Mouse (Mus musculus): ENCODE results near the gene Tssc4. TPM values are rescaled to one million over a fixed set of nuclear protein-coding genes. Genes with fewer than 3 reads are reported as not detected.
A peak's percentile ranks its signal among the peaks of the same experiment; 100 is the strongest.

The Tssc4 gene
- polyA plus RNA-seq, 1 experiment, result 157 TPM

GRCm38 (mm10) chr7:143051316-143051715, 17.7 kb upstream of the Tssc4 start:
- H3K27ac ChIP-seq (ENCODE audit: control insufficient read depth, insufficient read depth, low read length), result no peak overlapping the region

GRCm38 (mm10) chr7:143052626-143053007, 16.4 kb upstream of the Tssc4 start, which contains the start of gene Cd81:
TSS of gene Cd81 (plus strand) at chr7:143052739.
- Histone ChIP-seq H3K36me3 (ENCODE audit: control insufficient read depth, insufficient read depth, low read length) (no peaks in the 10 kb centered on the region), H3K27me3 (ENCODE audit: control insufficient read depth, insufficient read depth, low read length) (no peaks in the 10 kb centered on the region), H3K4me3 (ENCODE audit: control insufficient read depth, insufficient read depth, low read length) (peak within 1 kb of the TSS; percentile 79), H3K4me1 (replicated peaks; ENCODE audit: control insufficient read depth, insufficient read depth, low read length) (peaks cover 22% of the 10 kb centered on the region), H3K27ac (ENCODE audit: control insufficient read depth, insufficient read depth, low read length) (peak within 1 kb of the TSS; percentile 12; the same call in 1 of the 2 replicates)
- WGBS, result under 1% methylated on average over 37 of the region's 37 CpGs
- peak; percentile 88 for TF ChIP-seq POLR2A (IDR thresholded peaks at IDR 0.05; ENCODE audit: control insufficient read depth, extremely low read depth, insufficient read depth, low read length, poor library complexity)
- TF ChIP-seq CTCF (IDR thresholded peaks at IDR 0.05; ENCODE audit: borderline replicate concordance, control insufficient read depth, extremely low read depth, insufficient read depth, low read length, poor library complexity), result no peak
- peak; percentile 94 for DNase-seq

More at GRCm38 (mm10) chr7:143051316-143051715, 17.7 kb upstream of the Tssc4 start:
- H3K4me1 ChIP-seq (replicated peaks; ENCODE audit: control insufficient read depth, insufficient read depth, low read length), result peaks cover 19% of the 10 kb centered on the region
- no peaks in the 10 kb centered on the region for H3K27me3 ChIP-seq (ENCODE audit: control insufficient read depth, insufficient read depth, low read length)
- no peaks in the 10 kb centered on the region for H3K36me3 ChIP-seq (ENCODE audit: control insufficient read depth, insufficient read depth, low read length)
- no peak overlapping the region for H3K4me3 ChIP-seq (ENCODE audit: control insufficient read depth, insufficient read depth, low read length)
- TF ChIP-seq CTCF (IDR thresholded peaks at IDR 0.05; ENCODE audit: borderline replicate concordance, control insufficient read depth, extremely low read depth, insufficient read depth, low read length, poor library complexity), result no peak
- TF ChIP-seq POLR2A (IDR thresholded peaks at IDR 0.05; ENCODE audit: control insufficient read depth, extremely low read depth, insufficient read depth, low read length, poor library complexity), result no peak
- no peak for DNase-seq
- 56% methylated on average over 2 of the region's 2 CpGs for WGBS

GRCm38 (mm10) chr7:143053008-143053899, 15.8 kb upstream of the Tssc4 start:
- peaks cover 29% of the 10 kb centered on the region for H3K4me1 ChIP-seq (replicated peaks; ENCODE audit: control insufficient read depth, insufficient read depth, low read length)
- under 1% methylated on average over 46 of the region's 46 CpGs for WGBS
- H3K4me3 ChIP-seq (ENCODE audit: control insufficient read depth, insufficient read depth, low read length), result peak overlapping the region; percentile 79
- H3K36me3 ChIP-seq (ENCODE audit: control insufficient read depth, insufficient read depth, low read length), result no peaks in the 10 kb centered on the region
- 0 out of 2 replicates have a peak, but pooled peaks have one; percentile 31 for TF ChIP-seq CTCF (IDR thresholded peaks at IDR 0.05; ENCODE audit: borderline replicate concordance, control insufficient read depth, extremely low read depth, insufficient read depth, low read length, poor library complexity)
- TF ChIP-seq POLR2A (IDR thresholded peaks at IDR 0.05; ENCODE audit: control insufficient read depth, extremely low read depth, insufficient read depth, low read length, poor library complexity), result no peak
- peak overlapping the region; percentile 12; the same call in 1 of the 2 replicates for H3K27ac ChIP-seq (ENCODE audit: control insufficient read depth, insufficient read depth, low read length)
- H3K27me3 ChIP-seq (ENCODE audit: control insufficient read depth, insufficient read depth, low read length), result no peaks in the 10 kb centered on the region
- peak; percentile 77 for DNase-seq

- Histone ChIP-seq H3K27ac (ENCODE audit: control insufficient read depth, insufficient read depth, low read length) (no peak overlapping the region), H3K4me1 (replicated peaks; ENCODE audit: control insufficient read depth, insufficient read depth, low read length) (peaks cover 37% of the 10 kb centered on the region), H3K36me3 (ENCODE audit: control insufficient read depth, insufficient read depth, low read length) (no peaks in the 10 kb centered on the region), H3K4me3 (ENCODE audit: control insufficient read depth, insufficient read depth, low read length) (peak overlapping the region; percentile 4; the same call in 1 of the 2 replicates), H3K27me3 (ENCODE audit: control insufficient read depth, insufficient read depth, low read length) (no peaks in the 10 kb centered on the region)
- 42% methylated on average over 11 of the region's 11 CpGs for WGBS
- no peak for TF ChIP-seq CTCF (IDR thresholded peaks at IDR 0.05; ENCODE audit: borderline replicate concordance, control insufficient read depth, extremely low read depth, insufficient read depth, low read length, poor library complexity)
- TF ChIP-seq POLR2A (IDR thresholded peaks at IDR 0.05; ENCODE audit: control insufficient read depth, extremely low read depth, insufficient read depth, low read length, poor library complexity), result no peak
- no peak for DNase-seq
These were observed 15.0 kb upstream of the Tssc4 start for GRCm38 (mm10) chr7:143053961-143054611.

GRCm38 (mm10) chr7:143054612-143054965, 14.5 kb upstream of the Tssc4 start:
- no peak for DNase-seq
- H3K4me3 ChIP-seq (ENCODE audit: control insufficient read depth, insufficient read depth, low read length), result no peak overlapping the region
- no peaks in the 10 kb centered on the region for H3K27me3 ChIP-seq (ENCODE audit: control insufficient read depth, insufficient read depth, low read length)
- no peaks in the 10 kb centered on the region for H3K36me3 ChIP-seq (ENCODE audit: control insufficient read depth, insufficient read depth, low read length)
- TF ChIP-seq POLR2A (IDR thresholded peaks at IDR 0.05; ENCODE audit: control insufficient read depth, extremely low read depth, insufficient read depth, low read length, poor library complexity), result no peak
- no peak for TF ChIP-seq CTCF (IDR thresholded peaks at IDR 0.05; ENCODE audit: borderline replicate concordance, control insufficient read depth, extremely low read depth, insufficient read depth, low read length, poor library complexity)
- 59% methylated on average over 3 of the region's 3 CpGs for WGBS
- no peak overlapping the region for H3K27ac ChIP-seq (ENCODE audit: control insufficient read depth, insufficient read depth, low read length)
- peaks cover 40% of the 10 kb centered on the region for H3K4me1 ChIP-seq (replicated peaks; ENCODE audit: control insufficient read depth, insufficient read depth, low read length)

- no peak for DNase-seq
- TF ChIP-seq POLR2A (IDR thresholded peaks at IDR 0.05; ENCODE audit: control insufficient read depth, extremely low read depth, insufficient read depth, low read length, poor library complexity) (no peak), CTCF (IDR thresholded peaks at IDR 0.05; ENCODE audit: borderline replicate concordance, control insufficient read depth, extremely low read depth, insufficient read depth, low read length, poor library complexity) (no peak)
- Histone ChIP-seq H3K4me1 (replicated peaks; ENCODE audit: control insufficient read depth, insufficient read depth, low read length) (peaks cover 40% of the 10 kb centered on the region), H3K36me3 (ENCODE audit: control insufficient read depth, insufficient read depth, low read length) (no peaks in the 10 kb centered on the region), H3K27me3 (ENCODE audit: control insufficient read depth, insufficient read depth, low read length) (no peaks in the 10 kb centered on the region), H3K27ac (ENCODE audit: control insufficient read depth, insufficient read depth, low read length) (no peak overlapping the region), H3K4me3 (ENCODE audit: control insufficient read depth, insufficient read depth, low read length) (no peak overlapping the region)
- WGBS, result 73% methylated on average over 3 of the region's 3 CpGs
These were observed 14.0 kb upstream of the Tssc4 start for GRCm38 (mm10) chr7:143055001-143055400.
